Mouse (Mus musculus) small intestine, adult 2 months (tissue): ENCODE data around the gene Tmem63b.

Experiments used
- CTCF ChIP-seq: fragments of 200-500 bp; IDR thresholded peaks from 2 replicates; pipeline ENCODE4 v1.5.1; 2012; ENCODE audit warnings: low read depth, mild to moderate bottlenecking, control low read depth, inconsistent platforms, low read length, moderate library complexity, mixed read lengths; ENCODE audit not compliant: insufficient replicate concordance, insufficient read length; ENCODE audit errors: extremely low read depth
- POLR2A ChIP-seq: fragments of 200-500 bp; IDR thresholded peaks from 2 replicates; pipeline ENCODE4 v1.6.1; 2012; ENCODE audit warnings: low read depth, mild to moderate bottlenecking, control low read depth, inconsistent platforms, low read length, moderate library complexity

GRCm38 (mm10) chr17:45612921-45613320 is 73.8 kb downstream of the Tmem63b start:
- no peak for TF ChIP-seq POLR2A
- no peak for TF ChIP-seq CTCF
